Mouse (Mus musculus): Measurements from ENCODE around the gene Prkaa2. TPM values are rescaled to one million over a fixed set of nuclear protein-coding genes. Genes with fewer than 3 reads are reported as not detected.

The Prkaa2 gene
- total RNA-seq (2012; rRNA removed) = 3.9 and 4.3 TPM in 2 replicates

DNA sequence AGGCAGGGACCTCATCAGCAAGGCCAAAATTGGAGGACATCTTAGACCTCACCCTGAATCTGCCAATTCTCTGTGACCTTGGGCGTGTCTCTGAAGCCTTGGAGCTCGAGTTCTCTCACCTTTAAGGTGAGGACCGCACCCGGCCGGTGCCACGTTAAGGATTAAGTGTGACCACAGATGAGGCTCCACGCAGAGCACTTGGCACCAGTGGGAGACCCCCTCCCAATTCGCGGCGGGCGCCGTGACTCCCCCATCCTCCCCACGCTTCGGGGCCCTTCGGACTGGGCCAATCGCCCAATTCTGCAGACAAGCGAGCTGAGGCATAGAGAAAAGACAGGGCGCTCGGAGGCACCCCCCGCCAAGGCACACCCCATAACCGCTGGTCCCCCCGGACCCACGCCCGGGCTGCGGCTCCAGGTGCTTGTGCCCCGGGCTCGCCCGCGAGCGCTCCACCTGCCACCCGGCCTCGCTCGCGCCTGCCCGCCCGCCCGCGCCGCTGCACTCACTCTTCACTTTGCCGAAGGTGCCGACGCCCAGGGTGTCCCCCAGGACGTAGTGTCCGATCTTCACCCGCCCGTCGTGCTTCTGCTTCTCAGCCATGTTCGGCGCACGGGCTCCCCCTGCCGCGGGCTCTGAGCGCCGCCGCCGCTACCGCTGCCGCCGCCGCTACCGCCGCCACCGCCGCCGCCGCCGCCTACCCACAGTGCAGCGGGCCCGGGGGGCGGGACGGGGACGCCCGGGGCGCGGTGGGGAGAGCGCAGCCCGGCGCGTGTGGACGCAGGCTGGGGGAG lies at the start of gene Prkaa2:
Prkaa2 (minus strand) TSS at position 692 of the 791 bp plus-strand sequence.
- peaks cover 2 to 5% of the 10 kb centered on the region in 2 experiments; a peak in 2 of 4 replicates for H3K4me1 ChIP-seq (ENCODE audit: control insufficient read depth in 2 of 2, insufficient read depth in 2 of 2, low read length in 2 of 2, poor library complexity in 1 of 2)
- peak within 1 kb of the TSS; percentile 69 for H3K9ac ChIP-seq (ENCODE audit: insufficient read depth, low read depth, low read length, poor library complexity, severe bottlenecking)
- no peaks in the 10 kb centered on the region for H3K9me3 ChIP-seq (ENCODE audit: control insufficient read depth, insufficient read depth, low read depth, low read length)
- no peaks in the 10 kb centered on the region for H3K36me3 ChIP-seq (ENCODE audit: control insufficient read depth, insufficient read depth, low read length, poor library complexity, severe bottlenecking)
- TF ChIP-seq HCFC1 (IDR thresholded peaks at IDR 0.05; ENCODE audit: borderline replicate concordance, insufficient read depth, low read length) = no peak
- no peak for TF ChIP-seq ZC3H11A (IDR thresholded peaks at IDR 0.05; ENCODE audit: borderline replicate concordance, low read depth, low read length)
- no peak for TF ChIP-seq MAFK (IDR thresholded peaks at IDR 0.05; ENCODE audit: insufficient read depth, low read depth, low read length)
- TF ChIP-seq CHD2 (IDR thresholded peaks at IDR 0.05; ENCODE audit: low read depth, low read length) = no peak
- no peak for TF ChIP-seq ZNF384 (IDR thresholded peaks at IDR 0.05; ENCODE audit: low read depth, low read length)
- no peak within 1 kb of the TSS for H3K27ac ChIP-seq (ENCODE audit: insufficient read depth, low read depth, low read length, poor library complexity, severe bottlenecking)
- in situ Hi-C loops (cut with MboI; ENCODE audit: low sequenced_read_pairs in 2 of 2, unreplicated experiment in 2 of 2) = no loop called here
- H3K4me3 ChIP-seq (ENCODE audit: insufficient read depth in 1 of 2, low read depth in 1 of 2, low read length in 2 of 2, poor library complexity in 1 of 2, severe bottlenecking in 1 of 2) = peak within 1 kb of the TSS; percentile 82 to 91
- DNase-seq (ENCODE audit: low read depth, low spot score) = peak; percentile 27

DNA sequence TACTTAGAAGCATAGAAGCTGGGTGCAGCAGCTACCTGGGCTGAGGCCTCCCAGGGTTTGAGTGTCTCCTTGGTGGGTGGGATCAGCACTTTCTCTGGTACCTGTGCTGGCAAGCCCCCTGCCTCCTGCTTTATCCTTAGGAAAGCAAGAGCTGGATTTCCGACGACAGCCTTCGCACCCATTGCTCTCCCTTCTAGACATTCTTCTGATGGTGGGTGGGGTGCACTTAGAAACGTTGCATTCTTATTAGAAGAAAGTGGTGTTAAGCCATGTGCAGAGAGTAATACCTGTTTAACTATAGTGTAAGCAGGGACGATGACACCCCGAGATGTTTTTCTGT lies 49.8 kb upstream of the Prkaa2 start:
- no peak overlapping the region for H3K27ac ChIP-seq (ENCODE audit: insufficient read depth, low read depth, low read length, poor library complexity, severe bottlenecking)
- TF ChIP-seq CHD2 (IDR thresholded peaks at IDR 0.05; ENCODE audit: low read depth, low read length) (no peak), MAFK (IDR thresholded peaks at IDR 0.05; ENCODE audit: insufficient read depth, low read depth, low read length) (no peak), ZNF384 (IDR thresholded peaks at IDR 0.05; ENCODE audit: low read depth, low read length) (no peak), HCFC1 (IDR thresholded peaks at IDR 0.05; ENCODE audit: borderline replicate concordance, insufficient read depth, low read length) (no peak), ZC3H11A (IDR thresholded peaks at IDR 0.05; ENCODE audit: borderline replicate concordance, low read depth, low read length) (no peak)
- no peaks in the 10 kb centered on the region for H3K9me3 ChIP-seq (ENCODE audit: control insufficient read depth, insufficient read depth, low read depth, low read length)
- no peak for DNase-seq (ENCODE audit: low read depth, low spot score)
- H3K9ac ChIP-seq (ENCODE audit: insufficient read depth, low read depth, low read length, poor library complexity, severe bottlenecking) = peak overlapping the region; percentile 13; the same call in 1 of the 2 replicates
- 0 out of 2 replicates have a peak, but pooled peaks cover 3% of the 10 kb centered on the region for H3K36me3 ChIP-seq (ENCODE audit: control insufficient read depth, insufficient read depth, low read length, poor library complexity, severe bottlenecking)
- peak overlapping the region; percentile 79 to 80; a peak in 1 of 4 replicates for H3K4me3 ChIP-seq (ENCODE audit: insufficient read depth in 1 of 2, low read depth in 1 of 2, low read length in 2 of 2, poor library complexity in 1 of 2, severe bottlenecking in 1 of 2)
- in situ Hi-C loops (cut with MboI; ENCODE audit: low sequenced_read_pairs in 2 of 2, unreplicated experiment in 2 of 2) = loop anchor here (10.0 kb wide), 2 partner anchors 155 to 1065 kb away; no protein-coding TSS in a partner anchor
- H3K4me1 ChIP-seq (ENCODE audit: control insufficient read depth in 2 of 2, insufficient read depth in 2 of 2, low read length in 2 of 2, poor library complexity in 1 of 2) = peaks cover 8 to 18% of the 10 kb centered on the region in 2 experiments

DNA sequence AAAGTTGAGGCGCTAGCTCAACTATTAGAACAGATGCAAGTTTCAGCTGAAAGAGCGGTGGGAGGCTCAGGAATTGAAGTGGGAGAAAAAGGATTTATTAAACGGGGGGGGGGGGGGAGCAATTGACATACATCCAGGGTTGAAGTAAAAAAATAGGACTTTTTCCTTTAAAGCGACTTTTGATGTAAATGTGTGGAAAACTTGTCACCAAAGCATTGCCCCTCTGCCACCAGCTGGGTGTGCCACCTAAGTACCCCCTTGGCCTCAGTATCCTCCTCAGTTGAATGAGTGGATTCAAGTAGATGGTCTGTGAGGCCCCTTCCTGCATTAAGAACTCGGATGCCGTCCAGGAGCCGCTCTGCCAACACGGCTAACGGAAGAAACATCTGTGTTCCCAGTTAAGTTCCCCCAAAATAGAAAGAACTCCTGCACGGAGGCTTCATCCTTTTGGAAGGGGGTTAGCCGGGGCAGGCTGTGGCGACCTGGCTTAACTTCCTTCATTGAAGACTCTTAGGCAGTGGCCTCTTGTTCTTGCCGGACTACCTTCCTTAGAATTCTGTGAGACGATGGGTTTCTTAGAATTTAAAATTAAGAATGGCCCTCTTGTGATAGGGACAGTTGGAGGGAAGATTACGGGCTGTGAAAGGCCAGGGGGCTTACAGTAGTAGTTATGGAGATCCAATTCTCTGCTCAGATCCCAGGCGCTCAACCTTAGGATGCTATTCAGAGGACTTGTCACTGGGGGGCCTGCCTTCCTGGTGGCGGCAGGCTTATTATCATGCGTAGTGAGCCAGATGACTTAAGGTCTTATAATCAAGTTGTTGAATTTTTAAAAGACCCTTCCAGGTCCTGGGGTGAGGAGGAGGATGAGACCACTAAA lies 49.2 kb upstream of the Prkaa2 start:
- Histone ChIP-seq H3K36me3 (ENCODE audit: control insufficient read depth, insufficient read depth, low read length, poor library complexity, severe bottlenecking) (0 out of 2 replicates have a peak, but pooled peaks cover 3% of the 10 kb centered on the region), H3K9me3 (ENCODE audit: control insufficient read depth, insufficient read depth, low read depth, low read length) (no peaks in the 10 kb centered on the region), H3K4me1 (ENCODE audit: control insufficient read depth in 2 of 2, insufficient read depth in 2 of 2, low read length in 2 of 2, poor library complexity in 1 of 2) (peaks cover 8 to 17% of the 10 kb centered on the region in 2 experiments), H3K27ac (ENCODE audit: insufficient read depth, low read depth, low read length, poor library complexity, severe bottlenecking) (no peak overlapping the region), H3K4me3 (ENCODE audit: insufficient read depth in 1 of 2, low read depth in 1 of 2, low read length in 2 of 2, poor library complexity in 1 of 2, severe bottlenecking in 1 of 2) (peak overlapping the region; percentile 79 to 80), H3K9ac (ENCODE audit: insufficient read depth, low read depth, low read length, poor library complexity, severe bottlenecking) (peak overlapping the region; percentile 77)
- no peak for DNase-seq (ENCODE audit: low read depth, low spot score)
- TF ChIP-seq ZC3H11A (IDR thresholded peaks at IDR 0.05; ENCODE audit: borderline replicate concordance, low read depth, low read length) (no peak), MAFK (IDR thresholded peaks at IDR 0.05; ENCODE audit: insufficient read depth, low read depth, low read length) (no peak), HCFC1 (IDR thresholded peaks at IDR 0.05; ENCODE audit: borderline replicate concordance, insufficient read depth, low read length) (no peak), ZNF384 (IDR thresholded peaks at IDR 0.05; ENCODE audit: low read depth, low read length) (no peak), CHD2 (IDR thresholded peaks at IDR 0.05; ENCODE audit: low read depth, low read length) (no peak)
- in situ Hi-C loops (cut with MboI; ENCODE audit: low sequenced_read_pairs in 2 of 2, unreplicated experiment in 2 of 2) = loop anchor here (10.0 kb wide), 2 partner anchors 156 to 1066 kb away; no protein-coding TSS in a partner anchor

DNA sequence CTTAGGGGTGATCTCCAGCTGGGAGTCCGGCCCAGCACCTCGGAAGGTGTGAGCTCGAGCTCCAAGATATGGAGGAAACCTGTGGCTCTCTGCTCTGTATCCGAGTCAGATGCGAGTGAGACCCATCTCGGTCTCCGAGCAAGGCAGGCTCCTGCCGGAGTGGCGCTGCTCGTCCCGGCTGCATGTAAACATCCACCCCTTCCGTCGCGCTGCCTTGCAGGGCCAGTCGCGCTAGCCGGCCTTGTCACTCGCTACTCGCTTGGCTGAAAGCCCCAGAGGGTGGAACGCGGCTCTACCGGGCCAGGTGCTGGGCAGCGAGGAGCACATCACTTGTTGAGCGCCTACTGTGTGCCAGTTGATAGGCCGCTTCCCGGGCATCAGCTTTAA lies 48.5 kb upstream of the Prkaa2 start:
- Histone ChIP-seq H3K36me3 (ENCODE audit: control insufficient read depth, insufficient read depth, low read length, poor library complexity, severe bottlenecking) (0 out of 2 replicates have a peak, but pooled peaks cover 3% of the 10 kb centered on the region), H3K4me3 (ENCODE audit: insufficient read depth in 1 of 2, low read depth in 1 of 2, low read length in 2 of 2, poor library complexity in 1 of 2, severe bottlenecking in 1 of 2) (peak overlapping the region; percentile 79 to 80), H3K4me1 (ENCODE audit: control insufficient read depth in 2 of 2, insufficient read depth in 2 of 2, low read length in 2 of 2, poor library complexity in 1 of 2) (peaks cover 8 to 12% of the 10 kb centered on the region in 2 experiments), H3K9ac (ENCODE audit: insufficient read depth, low read depth, low read length, poor library complexity, severe bottlenecking) (peak overlapping the region; percentile 77), H3K9me3 (ENCODE audit: control insufficient read depth, insufficient read depth, low read depth, low read length) (no peaks in the 10 kb centered on the region), H3K27ac (ENCODE audit: insufficient read depth, low read depth, low read length, poor library complexity, severe bottlenecking) (no peak overlapping the region)
- in situ Hi-C loops (cut with MboI; ENCODE audit: low sequenced_read_pairs in 2 of 2, unreplicated experiment in 2 of 2) = loop anchor here (10.0 kb wide), 2 partner anchors 157 to 1067 kb away; no protein-coding TSS in a partner anchor
- no peak for DNase-seq (ENCODE audit: low read depth, low spot score)
- TF ChIP-seq ZC3H11A (IDR thresholded peaks at IDR 0.05; ENCODE audit: borderline replicate concordance, low read depth, low read length) (no peak), HCFC1 (IDR thresholded peaks at IDR 0.05; ENCODE audit: borderline replicate concordance, insufficient read depth, low read length) (no peak), ZNF384 (IDR thresholded peaks at IDR 0.05; ENCODE audit: low read depth, low read length) (no peak), CHD2 (IDR thresholded peaks at IDR 0.05; ENCODE audit: low read depth, low read length) (no peak), MAFK (IDR thresholded peaks at IDR 0.05; ENCODE audit: insufficient read depth, low read depth, low read length) (no peak)

All from ES-E14 (cell line).